Mouse (Mus musculus) central nervous system, embryonic 11.5 days (tissue): ENCODE results near the gene Mpped2. TPM values are rescaled to one million over a fixed set of nuclear protein-coding genes. Genes with fewer than 3 reads are reported as not detected.

Experiments
- polyA plus RNA-seq: library from polyadenylated mRNA; depleted of rRNA; stranded (reverse); fragments of >200 nt; gene quantifications from 2 replicates; pipeline ENCODE4 v1.2.3, GENCODE M21; 2012; rRNA removed

The Mpped2 gene
- polyA plus RNA-seq, result 17.5 and 50.4 TPM in 2 replicates

DNA sequence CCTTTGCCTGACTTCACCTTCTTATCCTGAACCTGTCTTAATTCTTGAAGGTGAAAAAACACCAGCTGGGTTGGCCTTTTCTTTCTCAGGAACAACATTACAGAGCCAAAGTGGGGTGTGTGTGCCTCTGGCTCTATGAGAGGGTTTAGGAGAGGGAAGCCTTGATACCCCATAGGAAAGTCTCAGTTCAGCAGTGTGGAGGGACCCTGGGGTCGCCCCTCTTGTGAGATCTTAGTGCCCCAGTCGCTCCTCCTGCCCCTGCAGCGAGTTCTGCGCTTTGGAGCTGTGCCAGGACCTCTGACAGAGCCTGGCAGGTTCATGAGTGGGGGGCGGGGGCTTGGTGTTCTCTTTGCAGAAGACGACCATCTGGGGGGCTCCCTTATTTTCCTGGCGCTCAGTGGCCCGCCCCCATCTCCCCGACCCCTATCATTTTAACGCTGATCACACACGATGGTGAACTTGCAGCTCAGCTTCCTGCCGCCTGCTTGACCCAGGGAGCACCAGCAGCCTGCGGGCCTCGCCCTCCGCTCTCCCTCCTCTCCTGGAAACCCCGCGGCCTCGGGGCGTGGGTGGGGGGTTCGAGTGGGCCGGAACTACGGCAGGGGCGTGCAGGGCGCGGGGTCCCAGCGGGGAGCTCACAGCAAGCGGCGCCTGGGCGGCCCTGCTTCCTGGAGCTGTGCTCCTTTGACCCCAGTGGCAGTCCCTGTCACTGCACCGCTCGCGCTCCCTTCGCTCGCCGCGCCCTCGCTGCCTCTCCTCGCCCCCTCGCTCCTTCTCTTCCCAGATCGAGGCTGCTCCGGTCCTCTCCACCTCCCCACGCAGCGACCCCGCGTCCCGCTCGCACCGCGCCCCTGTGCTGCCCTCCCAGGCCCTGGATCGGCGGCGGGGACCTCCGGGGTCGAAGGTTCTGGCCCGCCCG, at the start of gene Mpped2:
Gene Mpped2 (plus strand): TSS at position 487 of the 919 bp plus-strand sequence.

